Mouse (Mus musculus) mouse trophoblast stem cell (cell line): ENCODE results near the gene Tomm40.

ENCODE experiments used
- in situ Hi-C, 2 experiments: fragments of 300-500 bp; cut with MseI, MboI; formaldehyde crosslinking; loops; 2 replicates in 1 of 2; 3 replicates in 1 of 2; pipeline ENCODE4 v1.15.1; 2025

Tomm40 gene

DNA sequence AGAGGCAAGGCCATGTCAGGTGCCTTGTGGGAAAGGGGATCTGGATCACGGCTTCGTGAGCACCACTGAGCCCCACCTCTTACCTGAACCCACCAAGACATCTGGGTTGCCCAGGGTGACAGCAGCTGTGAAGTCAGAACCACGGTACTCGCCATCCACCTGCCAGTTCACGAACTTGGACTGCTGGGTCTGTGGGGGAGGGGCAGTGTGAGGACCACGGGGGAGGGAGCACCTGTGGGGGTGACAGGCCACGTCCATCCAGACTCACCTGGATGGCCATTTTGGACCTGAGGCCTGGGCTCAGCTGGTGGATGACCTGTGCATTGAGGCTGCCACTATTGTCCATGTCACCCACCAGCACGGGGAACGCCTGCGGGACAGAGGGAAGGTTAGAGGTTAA lies 4.6 kb downstream of the Tomm40 start:
- in situ Hi-C loops, result no loop called here

DNA sequence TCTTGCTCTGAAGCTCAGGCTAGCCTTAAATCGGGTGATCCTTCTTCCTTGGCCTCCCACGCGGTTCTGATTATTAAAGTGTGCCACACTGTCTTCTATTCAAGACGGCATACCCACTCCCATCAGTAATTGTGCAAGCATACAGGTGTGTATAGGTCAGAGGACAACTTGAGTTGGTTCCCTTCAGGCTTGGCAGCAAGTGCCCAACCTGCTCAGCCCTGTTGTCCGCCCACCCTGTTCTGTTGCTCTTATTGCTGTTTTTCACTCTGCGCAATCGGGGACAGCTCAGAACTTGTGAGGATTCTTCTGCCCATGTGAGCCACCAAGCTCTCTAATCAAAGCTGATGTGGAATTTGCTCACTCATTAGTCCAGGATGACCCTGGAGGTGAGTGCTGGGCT lies 10.0 kb downstream of the Tomm40 start:
- in situ Hi-C loops, result no loop called here

DNA sequence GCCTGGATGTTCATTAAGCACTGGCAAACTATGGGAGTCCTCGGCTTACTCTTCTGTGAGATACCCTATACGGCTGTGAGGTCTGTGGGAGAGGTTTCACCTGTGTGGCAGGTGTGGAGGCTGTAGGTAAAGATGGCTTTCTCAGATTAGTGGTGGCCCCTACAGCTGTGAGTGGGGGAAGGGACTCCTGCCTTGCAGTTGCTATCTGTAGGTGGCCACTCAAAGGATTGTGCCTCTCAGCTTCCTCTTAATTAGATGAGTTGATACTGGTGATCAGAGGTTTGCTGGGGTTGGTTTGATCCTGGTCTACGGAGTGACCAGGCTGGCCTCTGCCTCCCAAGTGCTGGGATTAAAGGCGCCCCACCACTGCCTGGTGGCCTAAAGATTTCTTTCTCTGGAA lies 10.8 kb downstream of the Tomm40 start:
- in situ Hi-C loops, result loop anchor here in 1 of 2 experiments (5.0 kb wide), 1 partner anchor 37 kb away; the partner anchor contains the start of gene Clptm1

DNA sequence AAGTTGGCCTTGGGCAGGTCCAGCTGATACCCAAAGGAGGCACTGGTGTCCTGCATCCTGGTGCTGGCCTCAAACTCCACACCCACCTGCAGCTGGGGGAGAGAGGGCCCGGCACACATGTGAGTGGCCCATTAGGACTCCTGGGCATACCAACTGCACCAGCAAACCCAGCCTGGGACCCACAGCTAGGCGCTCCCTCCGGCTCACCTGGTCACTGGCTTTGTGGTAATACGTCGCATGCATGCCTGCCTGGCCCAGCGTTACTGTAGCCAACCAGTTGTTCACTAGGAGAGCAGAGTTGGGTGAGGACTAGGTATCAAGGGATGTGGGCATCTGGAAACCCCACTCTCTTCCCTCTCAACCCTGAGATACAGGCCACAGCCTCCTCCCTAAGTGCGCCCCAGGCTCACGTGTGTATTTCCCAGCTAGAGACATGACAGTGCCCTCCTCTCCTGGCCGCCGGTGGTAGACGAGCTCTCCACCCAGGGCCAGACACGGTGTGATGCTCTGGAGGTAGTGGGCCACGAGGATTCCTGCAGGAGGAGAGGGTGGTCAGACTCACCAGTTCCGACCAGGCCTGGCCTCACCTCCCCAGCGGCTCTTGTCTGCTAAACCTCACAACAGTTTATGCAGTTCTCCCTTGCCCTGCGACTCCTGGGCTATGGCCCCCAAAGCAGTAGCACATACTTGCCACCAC lies 12.2 kb downstream of the Tomm40 start:
- in situ Hi-C loops, result loop anchor here in 1 of 2 experiments (5.0 kb wide), 1 partner anchor 36 kb away; the partner anchor contains the start of gene Clptm1

DNA sequence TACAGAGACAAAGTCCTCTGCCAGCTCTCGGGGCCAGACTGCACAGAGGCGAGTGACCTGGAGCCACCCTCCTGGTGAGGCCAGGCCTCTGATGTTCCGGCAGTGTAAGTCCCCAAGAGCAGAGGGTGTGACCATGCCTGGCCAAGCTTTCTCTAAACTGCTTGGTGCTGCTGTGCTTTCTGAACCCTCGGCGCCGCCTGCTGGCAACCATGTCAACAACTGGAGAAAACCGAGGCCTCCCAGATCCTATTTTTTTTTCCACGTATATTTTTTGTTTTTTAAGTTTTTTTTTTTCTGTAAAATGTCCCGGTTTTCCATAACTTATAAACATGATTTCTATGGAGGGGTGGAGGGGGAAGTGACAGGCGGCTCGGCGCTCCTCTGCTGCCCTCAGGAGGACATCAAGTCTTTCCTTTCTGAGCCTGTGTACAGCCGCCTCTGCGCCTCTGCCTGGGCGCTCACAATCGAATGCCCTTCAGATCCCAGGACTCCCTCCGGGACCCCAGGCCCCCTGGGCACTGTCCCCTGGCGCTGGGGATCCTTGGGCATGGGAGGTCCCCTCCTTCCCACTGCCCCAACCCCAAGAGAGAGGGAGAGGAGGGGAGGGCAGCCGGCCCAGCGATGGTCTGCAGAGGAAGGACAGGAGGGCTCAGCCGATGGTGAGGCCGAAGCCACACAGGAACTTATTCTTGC lies 14.0 kb downstream of the Tomm40 start:
- in situ Hi-C loops, result loop anchor here in 1 of 2 experiments (5.0 kb wide), 1 partner anchor 34 kb away; the partner anchor contains the start of gene Clptm1

DNA sequence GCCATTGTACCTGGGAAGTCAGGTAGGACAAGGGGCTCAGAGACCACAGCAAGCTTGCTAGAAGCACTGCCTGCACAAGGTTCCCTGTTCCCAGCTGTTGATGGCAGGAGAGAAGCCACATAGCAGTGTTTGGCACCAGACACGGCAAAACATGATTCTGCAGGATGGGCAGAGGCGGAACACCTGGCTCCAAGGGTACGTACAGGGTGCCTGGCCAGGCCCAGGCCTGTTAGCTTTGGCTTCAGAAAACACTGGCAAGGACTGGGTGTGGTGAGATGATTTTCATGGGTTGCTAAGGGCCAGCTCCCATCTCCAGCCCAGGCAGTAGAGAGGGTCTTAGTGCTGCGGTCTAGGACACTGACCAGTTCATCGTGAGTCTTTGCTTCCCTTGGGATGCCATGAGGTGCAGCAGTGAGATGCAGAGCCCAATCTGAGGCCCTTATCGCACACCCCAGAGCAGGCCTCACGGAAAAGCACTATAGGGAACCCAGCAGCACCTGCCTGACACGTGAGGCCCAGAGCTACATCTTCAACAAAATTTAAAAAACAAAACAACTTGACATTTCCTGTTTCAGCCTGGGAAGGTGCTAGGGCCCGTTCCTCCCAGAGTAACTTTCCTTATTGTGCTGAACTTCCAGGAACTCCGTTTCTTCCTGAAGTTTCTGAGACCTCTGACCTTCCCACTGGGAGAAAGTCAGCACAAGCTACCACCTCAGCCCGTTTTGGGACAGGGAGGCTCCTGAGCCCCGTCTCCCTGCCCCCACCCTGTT lies 14.8 kb downstream of the Tomm40 start:
- in situ Hi-C loops, result loop anchor here in 1 of 2 experiments (5.0 kb wide), 1 partner anchor 33 kb away; the partner anchor contains the start of gene Clptm1

DNA sequence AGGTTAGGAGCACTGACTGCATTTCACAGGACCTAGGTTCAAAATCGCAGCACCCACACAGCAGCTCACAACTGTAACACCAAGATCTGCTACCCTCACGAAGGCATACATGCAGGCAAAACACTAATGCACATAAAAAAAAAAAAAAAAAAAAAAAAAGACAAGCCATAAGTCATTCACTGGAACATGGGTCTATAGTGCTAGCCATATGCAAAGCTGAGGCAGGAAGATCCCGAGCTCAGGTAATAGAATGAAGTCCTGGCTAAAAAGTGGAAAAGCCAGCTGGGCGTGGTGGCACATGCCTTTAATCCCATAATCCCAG lies 15.4 kb downstream of the Tomm40 start:
- in situ Hi-C loops, result loop anchor here in 1 of 2 experiments (5.0 kb wide), 1 partner anchor 32 kb away; the partner anchor contains the start of gene Clptm1

DNA sequence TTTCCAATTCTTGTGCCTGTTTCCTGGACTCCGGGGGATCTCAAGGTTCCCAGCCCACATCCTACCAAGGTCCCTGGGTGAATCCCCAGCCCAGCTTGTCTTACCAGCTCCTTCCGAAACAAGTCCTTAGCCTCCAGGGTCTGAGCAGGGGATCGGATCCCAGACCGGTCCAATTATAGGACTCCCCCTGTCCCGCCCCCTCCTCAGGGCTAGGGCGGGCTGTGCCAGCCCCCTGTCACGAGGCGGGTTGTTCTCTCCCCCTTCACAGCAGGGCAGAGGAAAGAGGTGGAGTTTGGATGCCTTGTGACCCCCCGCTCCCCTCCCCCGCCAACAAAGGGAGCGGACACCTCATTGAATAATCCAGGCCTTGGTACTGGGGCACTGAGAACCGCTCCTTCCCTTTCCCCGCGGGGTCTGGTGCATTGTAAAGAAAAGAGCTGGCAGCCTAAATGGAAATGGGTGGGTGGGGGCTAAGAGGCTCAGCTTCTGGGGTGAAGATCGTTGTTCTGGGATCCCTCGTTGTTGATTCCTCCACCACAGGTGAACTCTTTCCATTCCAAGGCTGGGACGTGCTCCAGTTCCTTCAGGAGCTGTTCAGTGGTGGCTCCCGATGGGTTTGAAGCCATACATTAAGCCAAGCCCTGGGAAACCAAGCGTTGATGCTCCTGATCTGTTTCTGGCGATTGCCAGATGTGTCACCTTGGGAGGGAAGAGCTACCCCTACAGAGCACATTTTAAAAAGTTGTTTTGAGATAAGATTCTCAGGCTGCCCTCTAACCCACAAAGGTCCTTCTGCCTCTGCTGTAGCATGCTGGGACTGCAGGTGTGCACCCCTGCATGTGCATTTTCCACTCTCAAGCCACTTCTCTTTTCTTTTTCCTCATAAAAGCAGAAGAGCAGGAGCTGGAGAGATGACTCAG lies 16.1 kb downstream of the Tomm40 start, which contains the start of gene Apoe:
Gene Apoe, minus strand, starts transcription at position 282 of the 920 bp plus-strand sequence.
- in situ Hi-C loops, result no loop called here

DNA sequence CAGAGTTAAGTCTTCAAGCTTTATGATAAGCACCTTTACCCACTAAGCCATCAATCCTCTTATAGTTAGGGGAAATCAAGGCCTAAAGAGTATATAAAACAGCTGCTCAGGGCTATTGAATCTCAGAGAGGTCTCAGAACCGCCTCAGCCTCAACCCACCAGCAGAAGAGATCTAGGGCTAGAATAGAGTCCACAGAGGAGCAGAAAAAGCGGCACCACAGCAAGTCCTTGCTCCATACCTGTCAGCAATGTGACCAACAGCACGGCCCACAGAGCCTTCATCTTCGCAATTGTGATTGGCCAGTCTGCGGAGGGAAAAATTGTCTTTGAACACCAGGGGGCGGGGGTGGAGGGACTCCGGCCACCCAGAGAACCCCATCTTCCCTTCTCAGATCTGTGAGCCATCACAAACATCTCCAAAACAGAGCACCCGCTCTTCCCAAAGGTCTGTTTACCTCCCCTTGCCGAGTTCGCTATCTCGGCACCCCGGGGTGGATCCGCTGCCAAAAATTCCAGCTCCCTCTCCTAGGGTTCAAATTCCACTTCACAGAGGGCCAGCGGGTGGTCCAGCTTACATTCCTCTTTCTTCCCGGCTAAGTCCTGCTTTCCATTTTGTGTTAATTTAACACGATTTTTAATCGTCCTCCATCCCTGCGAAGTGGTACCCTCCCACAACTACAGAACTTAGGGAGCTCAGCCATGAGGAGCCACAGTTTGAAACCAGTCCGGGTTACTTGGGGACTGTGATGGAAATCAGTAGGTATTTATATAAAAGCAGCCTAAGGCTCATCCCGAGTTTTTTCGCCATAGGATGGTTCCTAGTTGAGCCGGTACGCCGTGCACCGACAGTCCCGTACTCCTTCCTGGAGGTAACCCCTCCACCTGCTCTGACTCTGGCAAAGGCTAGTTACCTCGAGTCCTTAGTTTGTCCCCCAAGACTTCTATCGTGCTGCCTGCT lies 17.0 kb downstream of the Tomm40 start:
- in situ Hi-C loops, result no loop called here

DNA sequence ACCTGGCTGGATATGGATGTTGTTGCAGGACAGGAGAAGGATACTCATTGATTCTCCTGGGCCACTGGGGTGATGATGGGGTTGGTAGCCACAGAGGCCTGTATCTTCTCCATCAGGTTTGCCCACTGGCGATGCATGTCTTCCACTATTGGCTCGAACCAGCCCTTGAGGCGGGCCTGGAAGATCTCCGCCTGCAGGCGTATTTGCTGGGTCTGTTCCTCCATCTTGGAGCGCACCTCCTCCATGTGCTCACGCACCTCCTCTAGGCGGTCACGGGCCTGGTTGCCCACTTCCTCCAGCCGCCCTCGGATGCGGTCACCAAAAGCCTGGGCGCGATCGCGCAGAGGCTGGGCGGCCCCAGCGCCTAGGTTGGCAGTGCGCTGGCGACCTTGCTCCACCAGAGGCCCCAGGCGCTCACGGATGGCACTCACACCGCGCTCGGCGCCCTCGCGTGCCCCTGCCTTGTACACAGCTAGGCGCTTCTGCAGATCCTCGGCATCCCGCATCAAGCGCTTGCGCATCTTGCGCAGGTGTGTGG lies 18.8 kb downstream of the Tomm40 start:
- in situ Hi-C loops, result no loop called here

DNA sequence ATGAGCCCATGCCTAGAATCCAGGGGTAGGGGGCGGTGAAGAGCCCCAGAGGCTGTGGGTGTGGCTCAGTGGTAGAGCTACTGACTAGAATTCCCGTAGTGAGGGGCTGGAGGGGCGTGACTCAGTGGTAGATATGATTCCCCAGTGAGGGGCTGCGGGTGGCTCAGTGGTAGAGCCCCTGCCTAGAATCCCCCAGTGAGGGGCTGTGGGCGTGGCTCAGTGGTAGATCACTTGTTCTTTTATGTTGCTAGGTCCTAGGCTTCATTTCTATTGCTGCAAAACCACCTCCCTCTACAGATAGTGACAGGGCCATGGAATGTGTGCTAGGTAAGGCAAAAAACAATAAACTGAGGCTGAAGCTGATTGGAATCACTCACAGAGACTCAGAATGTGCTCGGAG lies 19.4 kb downstream of the Tomm40 start:
- in situ Hi-C loops, result no loop called here

DNA sequence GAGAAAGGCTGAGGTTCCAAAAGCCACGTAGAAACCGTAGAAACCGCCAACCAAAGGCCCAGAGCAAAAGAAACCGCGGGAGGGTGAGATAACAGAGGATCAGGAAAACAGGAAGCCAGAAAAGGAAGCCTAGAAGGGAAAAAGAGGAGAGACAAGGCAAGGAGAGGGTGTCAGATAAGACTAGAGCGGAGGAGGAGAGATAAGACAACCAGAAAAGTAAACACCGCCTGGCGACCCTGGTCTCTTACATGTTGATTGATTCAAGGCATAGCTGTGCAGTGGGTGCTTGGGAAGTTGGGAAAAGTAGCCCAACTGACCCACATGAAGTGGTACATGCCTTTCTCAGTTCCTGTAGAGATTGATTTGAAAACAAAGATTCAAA lies 20.0 kb downstream of the Tomm40 start:
- in situ Hi-C loops, result no loop called here

DNA sequence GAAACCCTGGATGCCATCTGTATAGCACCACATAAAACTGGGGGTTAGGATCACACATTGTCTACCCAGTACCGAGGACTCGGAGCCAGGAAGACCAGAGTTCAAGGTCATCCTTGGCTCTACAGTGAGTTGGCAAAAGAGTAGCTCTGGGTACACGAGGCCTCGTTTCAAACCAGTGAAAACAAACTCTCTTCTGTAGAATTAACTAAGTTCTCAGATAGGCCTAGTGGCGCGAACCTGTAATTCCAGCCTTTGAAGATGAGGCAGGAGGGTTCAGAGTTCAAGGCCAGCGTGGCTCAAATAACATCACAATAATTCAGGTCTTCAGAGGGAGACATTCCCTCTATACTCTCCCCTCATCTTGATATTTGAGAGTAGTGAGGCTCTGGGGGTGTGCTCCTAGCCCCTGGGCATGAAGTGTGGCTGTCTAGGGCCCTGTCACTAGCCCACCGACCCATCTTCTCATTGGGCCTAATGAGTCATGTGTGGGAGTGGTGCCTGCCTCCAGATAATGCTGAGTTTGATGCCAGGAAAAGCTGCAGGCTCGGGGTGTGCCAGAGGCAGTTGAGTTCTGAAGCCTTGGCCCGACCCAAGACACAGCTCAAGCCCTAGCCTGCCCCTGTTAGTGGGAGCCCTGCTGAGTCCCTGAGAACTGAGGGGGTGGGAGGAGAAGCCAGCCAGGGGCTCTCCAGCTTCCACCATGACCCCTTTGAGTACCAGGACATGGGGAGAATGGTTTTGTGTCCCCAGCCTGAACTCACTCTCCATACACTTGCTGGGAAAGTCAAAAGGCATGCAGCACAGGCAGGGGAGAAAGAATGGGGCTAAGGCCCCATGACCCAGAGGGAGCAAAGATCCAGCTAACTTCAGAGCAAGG lies 20.7 kb downstream of the Tomm40 start:
- in situ Hi-C loops, result no loop called here

DNA sequence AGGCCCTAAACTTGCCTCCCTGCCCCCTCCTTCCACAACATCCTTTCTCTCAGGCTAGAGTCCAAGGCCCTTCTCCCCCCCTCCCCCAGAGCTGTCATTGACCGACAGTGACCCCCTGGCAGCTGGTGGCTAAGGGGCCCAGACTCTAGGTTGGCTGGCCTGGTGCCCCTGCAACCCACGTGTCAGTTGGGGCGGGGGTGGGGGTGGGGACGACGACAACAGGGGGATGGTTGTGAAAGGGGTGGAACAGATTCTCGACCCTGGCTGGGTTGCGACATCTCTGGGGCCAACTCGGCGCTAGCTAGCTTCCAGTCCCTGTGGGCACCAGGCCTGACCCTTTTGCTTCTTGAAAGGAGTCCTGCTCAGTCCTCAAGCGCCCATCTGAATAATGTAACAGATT lies 21.8 kb downstream of the Tomm40 start:
- in situ Hi-C loops, result no loop called here

DNA sequence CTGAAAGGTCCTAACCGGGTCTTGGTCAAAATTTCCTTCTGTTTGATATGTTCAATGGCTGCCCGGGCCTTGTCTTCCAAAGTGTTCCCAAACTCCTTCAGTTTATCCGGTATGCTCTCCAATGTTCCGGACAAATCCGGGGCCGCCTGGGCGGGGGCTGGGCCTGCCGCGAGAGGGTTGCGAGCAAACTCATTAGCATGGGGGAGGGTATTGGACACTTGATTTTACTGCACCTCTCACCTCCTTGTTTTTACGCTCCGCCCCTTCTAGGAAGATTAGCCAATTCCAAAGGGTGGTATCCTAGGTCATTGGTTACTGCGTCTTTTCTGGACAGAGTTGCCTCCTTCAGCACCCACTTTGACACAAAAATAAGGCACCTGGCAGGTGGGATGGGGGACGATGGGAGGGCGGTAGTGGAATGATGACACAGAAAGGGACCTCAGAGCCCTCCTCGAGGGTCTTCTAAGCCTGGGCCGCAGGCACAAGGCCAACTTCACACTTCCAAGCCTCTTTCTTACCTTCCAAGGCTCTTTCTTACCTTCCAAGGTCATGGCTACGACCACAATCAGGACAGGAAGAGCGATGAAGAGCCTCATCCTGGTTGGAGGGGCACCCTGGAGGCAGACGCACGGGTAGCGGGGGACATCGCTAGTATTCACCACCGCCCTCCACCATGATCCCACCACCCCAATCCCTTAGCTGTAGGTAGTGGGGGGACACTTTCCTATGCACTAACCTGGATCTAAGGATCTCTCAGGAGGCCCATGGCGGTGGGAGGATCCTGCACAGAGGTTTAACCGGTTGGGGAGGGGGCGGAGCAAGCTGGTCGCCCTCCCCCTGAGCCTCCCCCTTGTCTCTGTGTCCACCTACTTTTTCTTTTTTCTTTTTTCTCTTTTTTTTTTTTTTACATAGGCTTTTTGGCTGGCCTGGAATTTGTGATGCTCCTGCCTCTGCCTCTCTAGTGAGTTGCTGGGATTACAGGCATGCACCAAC lies 23.1 kb downstream of the Tomm40 start, which contains the start of gene Apoc1:
Gene Apoc1, minus strand, starts transcription at position 788 of the 993 bp plus-strand sequence.
- in situ Hi-C loops, result no loop called here

DNA sequence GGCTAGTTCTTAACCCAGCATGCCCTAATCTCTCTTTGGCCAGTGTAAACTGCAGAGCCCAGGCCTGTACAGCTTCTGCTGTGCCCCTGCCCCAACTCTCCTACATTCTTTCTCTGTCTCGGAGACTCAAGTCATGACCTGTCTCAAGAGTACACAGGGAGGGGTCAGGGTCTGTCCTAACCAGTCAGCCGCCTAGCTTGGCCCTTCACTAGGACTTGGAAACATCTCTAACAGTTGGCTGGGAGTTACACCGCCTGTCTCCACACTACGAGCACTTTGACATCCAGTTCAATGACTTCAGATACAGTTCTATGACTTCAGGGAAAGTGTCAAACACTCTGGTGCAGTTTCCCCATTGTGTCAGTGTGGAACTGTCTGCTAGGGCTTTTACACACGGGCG lies 23.8 kb downstream of the Tomm40 start:
- in situ Hi-C loops, result no loop called here

DNA sequence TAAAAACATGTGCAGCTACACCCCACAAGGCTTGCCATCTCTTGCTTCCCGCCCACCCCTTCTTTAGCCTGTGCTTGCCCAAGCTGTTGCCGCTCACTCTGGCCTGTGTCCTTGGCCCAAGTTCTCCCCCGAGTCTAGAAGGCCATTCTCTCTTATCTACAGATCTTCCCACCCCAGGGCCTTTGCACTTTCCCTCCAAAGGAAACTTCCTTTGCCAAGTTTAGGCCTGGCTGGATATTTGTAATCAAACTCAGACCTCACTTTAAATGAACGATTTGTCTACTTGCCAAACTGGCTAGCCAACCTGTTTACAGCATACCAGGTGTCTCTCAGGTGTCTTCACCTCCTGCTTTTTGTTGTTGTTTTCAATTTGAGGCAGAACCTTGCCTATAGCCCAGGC lies 24.4 kb downstream of the Tomm40 start:
- in situ Hi-C loops, result no loop called here
